Mouse (Mus musculus): Measurements from ENCODE around the gene Il1rl1.

The Il1rl1 gene

GRCm38 (mm10) chr1:40476756-40477155, 47.4 kb downstream of the Il1rl1 start:
- Histone ChIP-seq H3K36me3 (ENCODE audit: insufficient read depth, low read length) (no peaks in the 10 kb centered on the region), H3K4me3 (replicated peaks; ENCODE audit: low read length) (no peak overlapping the region), H3K4me1 (replicated peaks; ENCODE audit: low read depth, low read length) (no peaks in the 10 kb centered on the region), H3K9me3 (ENCODE audit: low read length) (no peaks in the 10 kb centered on the region), H3K27me3 (ENCODE audit: insufficient read depth, low read length) (no peaks in the 10 kb centered on the region)
- TF ChIP-seq NANOG (IDR thresholded peaks at IDR 0.05; ENCODE audit: borderline replicate concordance, low read length) (no peak), POU5F1 (IDR thresholded peaks at IDR 0.05; ENCODE audit: borderline replicate concordance, low read length) (no peak), CTCF (conservative IDR thresholded peaks at IDR 0.05; ENCODE audit: low read length) (no peak)

DNA sequence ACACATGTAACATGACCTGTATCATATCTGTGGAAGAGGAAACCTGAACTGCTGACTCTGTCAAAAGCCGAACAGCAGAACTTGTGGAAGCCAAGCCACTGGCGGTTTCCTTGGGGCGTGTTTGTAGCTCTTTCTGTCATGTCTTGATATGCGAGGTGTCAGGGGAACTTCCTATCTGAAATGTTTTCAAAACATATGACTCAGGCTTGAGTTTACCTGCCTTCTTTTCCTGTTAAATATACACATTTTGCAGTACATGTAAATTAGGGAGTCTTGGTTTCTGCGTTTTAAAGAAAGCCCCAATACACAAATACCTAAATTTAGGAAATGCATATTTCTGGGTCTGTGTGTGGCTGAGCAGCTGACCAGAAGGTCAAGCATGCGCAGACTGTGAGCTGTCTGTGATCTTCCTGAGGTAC, 50.1 kb downstream of the Il1rl1 start:
- Histone ChIP-seq H3K9me3 (ENCODE audit: low read length) (no peaks in the 10 kb centered on the region), H3K27me3 (ENCODE audit: insufficient read depth, low read length) (no peaks in the 10 kb centered on the region), H3K36me3 (ENCODE audit: insufficient read depth, low read length) (no peaks in the 10 kb centered on the region), H3K4me1 (replicated peaks; ENCODE audit: low read depth, low read length) (no peaks in the 10 kb centered on the region), H3K4me3 (replicated peaks; ENCODE audit: low read length) (no peak overlapping the region)
- TF ChIP-seq CTCF (conservative IDR thresholded peaks at IDR 0.05; ENCODE audit: low read length) (no peak), POU5F1 (IDR thresholded peaks at IDR 0.05; ENCODE audit: borderline replicate concordance, low read length) (no peak), NANOG (IDR thresholded peaks at IDR 0.05; ENCODE audit: borderline replicate concordance, low read length) (no peak)

DNA sequence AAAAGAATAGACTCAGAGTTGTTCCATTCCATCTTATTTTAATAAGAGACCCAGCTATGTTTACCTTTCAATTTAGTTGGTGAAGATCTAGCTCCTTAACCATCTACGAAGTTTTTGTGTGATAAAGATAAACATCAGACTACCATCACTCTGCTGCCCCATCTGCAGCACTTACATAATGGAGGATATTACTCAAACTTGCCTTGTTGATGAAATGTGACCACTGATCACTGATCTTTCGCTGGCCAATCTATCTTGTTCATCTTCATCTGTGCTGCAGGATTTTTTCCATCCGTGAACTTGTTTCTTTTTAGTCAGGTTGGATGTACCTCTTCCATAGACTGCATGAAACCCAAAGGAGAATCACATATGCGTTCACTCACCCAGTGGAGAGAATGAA, 65.2 kb downstream of the Il1rl1 start:
- Histone ChIP-seq H3K27me3 (ENCODE audit: insufficient read depth, low read length) (no peaks in the 10 kb centered on the region), H3K36me3 (ENCODE audit: insufficient read depth, low read length) (no peaks in the 10 kb centered on the region), H3K9me3 (ENCODE audit: low read length) (no peaks in the 10 kb centered on the region), H3K4me3 (replicated peaks; ENCODE audit: low read length) (no peak overlapping the region), H3K4me1 (replicated peaks; ENCODE audit: low read depth, low read length) (no peaks in the 10 kb centered on the region)
- TF ChIP-seq CTCF (conservative IDR thresholded peaks at IDR 0.05; ENCODE audit: low read length) (no peak), POU5F1 (IDR thresholded peaks at IDR 0.05; ENCODE audit: borderline replicate concordance, low read length) (no peak)

DNA sequence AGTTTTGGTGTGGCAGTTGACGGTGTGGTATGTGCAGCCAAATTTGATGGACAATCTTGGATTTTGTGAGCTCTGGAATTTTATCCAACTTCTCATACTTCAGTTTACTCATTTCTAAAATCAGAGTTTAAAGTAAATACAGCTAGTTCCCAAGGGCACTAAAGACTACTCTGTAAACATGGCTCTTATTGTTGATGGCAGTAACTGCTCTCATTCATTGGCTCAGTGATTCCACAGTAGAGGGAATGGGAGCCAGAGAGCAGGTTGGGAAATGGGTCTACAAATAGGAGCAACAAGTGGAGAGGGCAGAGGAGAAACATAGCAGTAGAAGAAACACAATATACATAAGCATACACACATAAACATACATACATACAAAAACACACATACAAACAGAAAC, 70.3 kb downstream of the Il1rl1 start:
- no peaks in the 10 kb centered on the region for H3K36me3 ChIP-seq (ENCODE audit: insufficient read depth, low read length)
- no peaks in the 10 kb centered on the region for H3K9me3 ChIP-seq (ENCODE audit: low read length)
- no peaks in the 10 kb centered on the region for H3K4me1 ChIP-seq (replicated peaks; ENCODE audit: low read depth, low read length)
- H3K4me3 ChIP-seq (replicated peaks; ENCODE audit: low read length), result no peak overlapping the region
- H3K27me3 ChIP-seq (ENCODE audit: insufficient read depth, low read length), result no peaks in the 10 kb centered on the region
- no peak for TF ChIP-seq POU5F1 (IDR thresholded peaks at IDR 0.05; ENCODE audit: borderline replicate concordance, low read length)
- no peak for TF ChIP-seq NANOG (IDR thresholded peaks at IDR 0.05; ENCODE audit: borderline replicate concordance, low read length)
- TF ChIP-seq CTCF (conservative IDR thresholded peaks at IDR 0.05; ENCODE audit: low read length), result no peak

DNA sequence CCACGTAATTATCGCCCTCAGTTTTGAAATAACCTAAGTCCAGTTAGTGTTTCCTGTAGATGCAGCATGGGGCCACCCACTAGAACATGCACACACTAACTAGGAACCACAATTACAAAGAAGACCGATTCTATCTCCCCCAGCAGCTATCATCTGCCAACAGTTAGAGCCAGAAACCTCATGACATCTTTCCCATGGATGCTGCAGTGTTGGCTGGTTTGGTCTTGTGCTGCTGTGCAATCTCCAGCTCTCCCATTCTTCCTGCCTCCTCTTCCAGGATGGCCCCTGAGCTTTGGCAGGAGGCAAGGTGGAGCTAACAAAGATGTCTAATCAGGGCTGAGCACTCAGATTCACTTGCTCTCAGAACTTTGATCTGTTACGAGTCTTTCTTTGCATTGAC, 71.8 kb downstream of the Il1rl1 start:
- H3K4me1 ChIP-seq (replicated peaks; ENCODE audit: low read depth, low read length), result no peaks in the 10 kb centered on the region
- no peak overlapping the region for H3K4me3 ChIP-seq (replicated peaks; ENCODE audit: low read length)
- no peaks in the 10 kb centered on the region for H3K27me3 ChIP-seq (ENCODE audit: insufficient read depth, low read length)
- TF ChIP-seq CTCF (conservative IDR thresholded peaks at IDR 0.05; ENCODE audit: low read length) (no peak), POU5F1 (IDR thresholded peaks at IDR 0.05; ENCODE audit: borderline replicate concordance, low read length) (no peak)
- H3K9me3 ChIP-seq (ENCODE audit: low read length), result peaks cover 7% of the 10 kb centered on the region
- no peaks in the 10 kb centered on the region for H3K36me3 ChIP-seq (ENCODE audit: insufficient read depth, low read length)

DNA sequence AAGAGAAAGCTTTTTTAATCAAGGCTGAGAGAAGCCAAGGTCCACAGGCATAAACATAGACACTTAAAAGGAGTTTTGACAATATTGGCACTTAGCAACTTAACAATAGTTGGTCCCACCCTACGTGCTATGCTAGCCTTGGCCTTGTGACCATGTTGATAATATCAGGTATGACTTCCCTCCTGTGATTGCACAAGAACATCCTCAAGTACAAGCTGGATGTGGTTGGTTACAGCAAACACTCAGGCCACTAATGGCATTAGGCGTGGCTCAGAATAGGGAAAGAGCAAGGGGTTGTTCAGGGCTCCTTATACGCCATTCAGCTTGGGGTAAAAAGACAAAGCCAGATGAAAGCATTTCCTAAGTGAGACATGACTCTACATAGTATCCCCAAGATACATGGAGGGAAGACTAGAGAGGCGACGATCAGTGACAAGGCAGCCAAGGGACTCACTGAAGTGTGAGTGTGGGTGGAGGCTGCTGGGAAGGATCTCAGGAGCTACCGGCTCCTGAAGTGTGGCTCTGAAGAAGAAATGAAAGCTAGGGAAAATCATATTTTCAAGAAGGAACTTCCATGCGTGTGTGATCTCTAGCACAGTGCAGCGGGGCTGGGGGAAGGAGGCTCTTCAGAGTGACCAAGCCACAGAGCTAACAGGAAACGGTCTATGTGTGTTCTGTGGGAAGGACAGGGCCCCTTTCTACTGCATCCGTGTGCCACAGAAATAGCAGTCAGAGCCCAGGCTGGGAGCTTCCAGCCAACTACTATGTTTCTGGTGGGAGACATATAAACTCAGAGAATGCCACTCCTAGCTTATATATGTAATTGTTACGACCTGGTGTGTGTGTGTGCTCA, 72.4 kb downstream of the Il1rl1 start:
- no peaks in the 10 kb centered on the region for H3K36me3 ChIP-seq (ENCODE audit: insufficient read depth, low read length)
- TF ChIP-seq POU5F1 (IDR thresholded peaks at IDR 0.05; ENCODE audit: borderline replicate concordance, low read length), result no peak
- TF ChIP-seq NANOG (IDR thresholded peaks at IDR 0.05; ENCODE audit: borderline replicate concordance, low read length), result no peak
- TF ChIP-seq CTCF (conservative IDR thresholded peaks at IDR 0.05; ENCODE audit: low read length), result no peak
- H3K4me1 ChIP-seq (replicated peaks; ENCODE audit: low read depth, low read length), result no peaks in the 10 kb centered on the region
- H3K9me3 ChIP-seq (ENCODE audit: low read length), result peaks cover 9% of the 10 kb centered on the region
- H3K27me3 ChIP-seq (ENCODE audit: insufficient read depth, low read length), result no peaks in the 10 kb centered on the region
- no peak overlapping the region for H3K4me3 ChIP-seq (replicated peaks; ENCODE audit: low read length)

DNA sequence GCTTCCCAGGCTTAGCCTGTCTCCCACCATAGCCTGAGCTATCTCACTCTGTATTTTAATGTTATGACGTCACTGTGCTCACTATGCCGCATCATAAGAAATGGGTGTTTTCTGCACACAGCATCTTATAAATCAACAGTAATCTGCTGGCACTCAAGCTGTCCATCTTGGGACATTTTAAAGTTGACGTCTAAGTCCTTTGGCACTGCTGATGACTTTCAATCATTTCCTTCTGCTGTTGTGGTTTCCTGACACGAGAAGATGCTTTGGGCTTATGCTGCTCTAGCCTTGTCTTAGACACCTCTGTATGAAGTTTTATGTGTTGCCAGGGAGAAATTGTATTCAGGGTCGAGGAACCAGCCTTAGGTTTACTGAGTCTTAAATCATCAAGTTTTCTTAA, 75.2 kb downstream of the Il1rl1 start:
- no peaks in the 10 kb centered on the region for H3K4me1 ChIP-seq (replicated peaks; ENCODE audit: low read depth, low read length)

More for the DNA sequence above, 75.2 kb downstream of the Il1rl1 start:
- no peak overlapping the region for H3K4me3 ChIP-seq (replicated peaks; ENCODE audit: low read length)
- no peaks in the 10 kb centered on the region for H3K36me3 ChIP-seq (ENCODE audit: insufficient read depth, low read length)
- peaks cover 9% of the 10 kb centered on the region for H3K9me3 ChIP-seq (ENCODE audit: low read length)
- TF ChIP-seq NANOG (IDR thresholded peaks at IDR 0.05; ENCODE audit: borderline replicate concordance, low read length) (no peak), POU5F1 (IDR thresholded peaks at IDR 0.05; ENCODE audit: borderline replicate concordance, low read length) (no peak), CTCF (conservative IDR thresholded peaks at IDR 0.05; ENCODE audit: low read length) (no peak)
- no peaks in the 10 kb centered on the region for H3K27me3 ChIP-seq (ENCODE audit: insufficient read depth, low read length)
